Mouse (Mus musculus) lung, postnatal 0 days (tissue): Measurements from ENCODE around the gene Sash3. TPM values are rescaled to one million over a fixed set of nuclear protein-coding genes. Genes with fewer than 3 reads are reported as not detected.

ENCODE experiments used
- ATAC-seq: fragments of 200-750 bp; cut with Nextera tagmentation; 2 replicates; pipeline ENCODE4 v1.8.0; 2017; ENCODE audit warnings: moderate library complexity
- DNase-seq: peaks from one replicate; pipeline ENCODE4 v3.0.0-alpha.2; 2016; ENCODE audit warnings: low spot score
- H3K27ac ChIP-seq: fragments of 300-500 bp; sonication (generic); 2 replicates; pipeline ENCODE4 v1.5.1; 2014; ENCODE audit warnings: antibody characterized with exemption, mild to moderate bottlenecking, low read length, mixed read lengths
- H3K27me3 ChIP-seq: fragments of 300-500 bp; sonication (generic); replicated peaks from 2 replicates; pipeline ENCODE4 v1.6.1; 2014; ENCODE audit warnings: low read length, mixed read lengths; ENCODE audit not compliant: insufficient read depth
- H3K36me3 ChIP-seq: fragments of 300-500 bp; sonication (generic); 2 replicates; pipeline ENCODE4 v1.6.1; 2014; ENCODE audit warnings: low read length, mixed read lengths; ENCODE audit not compliant: insufficient read depth
- H3K4me1 ChIP-seq: fragments of 300-500 bp; sonication (generic); 2 replicates; pipeline ENCODE4 v1.6.1; 2014; ENCODE audit warnings: antibody characterized with exemption, low read depth, low read length, mixed read lengths; ENCODE audit not compliant: insufficient read depth
- H3K4me2 ChIP-seq: fragments of 300-500 bp; sonication (generic); replicated peaks from 2 replicates; pipeline ENCODE4 v1.6.1; 2014; ENCODE audit warnings: low read depth, mild to moderate bottlenecking, low read length, moderate library complexity, mixed read lengths
- H3K4me3 ChIP-seq: fragments of 300-500 bp; sonication (generic); 2 replicates; pipeline ENCODE4 v1.5.1; 2014; ENCODE audit warnings: low read depth, low read length
- H3K9ac ChIP-seq: fragments of 300-500 bp; sonication (generic); replicated peaks from 2 replicates; pipeline ENCODE4 v1.6.1; 2014; ENCODE audit warnings: low read depth, mild to moderate bottlenecking
- H3K9me3 ChIP-seq: fragments of 300-500 bp; sonication (generic); 2 replicates; pipeline ENCODE4 v1.6.1; 2016; ENCODE audit warnings: low read length, mixed read lengths
- CTCF ChIP-seq: IDR thresholded peaks from 2 replicates; pipeline ENCODE4 v1.5.1; 2016; ENCODE audit warnings: antibody characterized with exemption, mild to moderate bottlenecking
- EP300 ChIP-seq: IDR thresholded peaks from 2 replicates; pipeline ENCODE4 v1.6.1; 2016; ENCODE audit warnings: antibody characterized with exemption, mild to moderate bottlenecking, control low read depth
- WGBS: fragments of 180-500 bp; shearing (Covaris S2); extraction: QIAGEN DNeasy Blood & Tissue Kit; methylation state at CpG from one replicate; pipeline ENCODE4 v1.1.7; 2014; 5-methylcytosine and 5-hydroxymethylcytosine counted together
- polyA plus RNA-seq: library from polyadenylated mRNA; unstranded; fragments of >200 nt; fragmentation: Nextera tagmentation; extraction: Ambion mirVana; gene quantifications from 2 replicates; pipeline ENCODE4 v1.2.1, GENCODE M21; 2015

Sash3 gene
- polyA plus RNA-seq, 1 experiment from 2014 or later = 4.8 TPM

- H3K4me1 ChIP-seq = no peaks in the 10 kb centered on the region
Observed at GRCm38 (mm10) chrX:48197856-48198255, 51.6 kb downstream of the Sash3 start.

DNA sequence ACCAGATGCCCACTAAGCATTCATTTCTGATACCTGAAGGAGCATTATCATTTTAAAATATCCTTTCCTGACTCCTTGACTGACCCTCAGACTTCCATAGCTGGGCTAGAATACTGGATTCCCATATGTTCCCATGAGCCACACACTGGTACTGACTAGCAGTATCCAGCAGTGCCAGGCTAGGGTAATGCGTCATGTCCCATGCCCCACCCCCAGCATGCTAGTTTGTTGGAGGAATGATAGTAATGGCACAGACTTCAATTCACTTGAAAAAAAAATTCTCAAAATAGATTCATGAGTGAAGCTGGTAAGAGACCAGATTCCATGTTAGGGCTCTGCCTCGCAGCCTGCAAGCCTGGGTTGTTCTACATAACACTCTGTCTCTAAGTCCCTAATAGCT lies 52.8 kb downstream of the Sash3 start:
- Histone ChIP-seq H3K4me3 (no peak overlapping the region), H3K27ac (no peak overlapping the region), H3K27me3 (no peaks in the 10 kb centered on the region), H3K9me3 (no peaks in the 10 kb centered on the region), H3K4me1 (no peaks in the 10 kb centered on the region), H3K4me2 (no peak overlapping the region), H3K36me3 (no peaks in the 10 kb centered on the region), H3K9ac (no peak overlapping the region)
- 88% methylated on average over 2 of the region's 2 CpGs for WGBS
- DNase-seq = no peak
- no peak for ATAC-seq
- no peak for TF ChIP-seq CTCF
- TF ChIP-seq EP300 = no peak

More at GRCm38 (mm10) chrX:48197856-48198255, 51.6 kb downstream of the Sash3 start:
- no peak overlapping the region for H3K27ac ChIP-seq
- no peak for TF ChIP-seq EP300
- TF ChIP-seq CTCF = no peak
- WGBS = 85% methylated on average over 3 of the region's 3 CpGs
- no peaks in the 10 kb centered on the region for H3K27me3 ChIP-seq
- DNase-seq = no peak
- H3K9me3 ChIP-seq = no peaks in the 10 kb centered on the region
- H3K36me3 ChIP-seq = no peaks in the 10 kb centered on the region
- ATAC-seq = no peak
- no peak overlapping the region for H3K4me3 ChIP-seq
- H3K9ac ChIP-seq = no peak overlapping the region
- H3K4me2 ChIP-seq = no peak overlapping the region

DNA sequence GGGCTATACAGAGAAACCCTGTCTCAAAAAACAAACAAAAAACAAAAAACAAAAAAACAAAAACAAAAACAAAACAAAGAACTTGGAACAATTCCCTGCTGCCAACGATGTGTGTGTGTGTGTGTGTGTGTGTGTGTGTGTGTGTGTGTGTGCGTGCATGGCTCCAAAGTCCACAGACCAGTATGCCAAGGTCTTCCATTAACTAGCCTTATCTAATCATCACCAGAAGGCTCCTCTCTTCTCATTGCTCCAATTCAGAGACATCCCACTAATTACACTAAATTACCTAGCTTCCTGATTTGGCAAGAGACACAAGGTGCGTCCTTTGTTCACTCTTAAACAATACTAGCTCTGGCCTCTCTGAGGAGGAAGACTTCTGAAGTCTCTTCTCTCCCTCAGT lies 54.5 kb downstream of the Sash3 start:
- TF ChIP-seq EP300 (no peak), CTCF (no peak)
- Histone ChIP-seq H3K9me3 (no peaks in the 10 kb centered on the region), H3K4me2 (no peak overlapping the region), H3K9ac (no peak overlapping the region), H3K4me3 (no peak overlapping the region), H3K27ac (no peak overlapping the region), H3K36me3 (no peaks in the 10 kb centered on the region), H3K27me3 (no peaks in the 10 kb centered on the region), H3K4me1 (no peaks in the 10 kb centered on the region)
- WGBS = 94% methylated on average over 3 of the region's 3 CpGs
- DNase-seq (no peak), ATAC-seq (no peak)

DNA sequence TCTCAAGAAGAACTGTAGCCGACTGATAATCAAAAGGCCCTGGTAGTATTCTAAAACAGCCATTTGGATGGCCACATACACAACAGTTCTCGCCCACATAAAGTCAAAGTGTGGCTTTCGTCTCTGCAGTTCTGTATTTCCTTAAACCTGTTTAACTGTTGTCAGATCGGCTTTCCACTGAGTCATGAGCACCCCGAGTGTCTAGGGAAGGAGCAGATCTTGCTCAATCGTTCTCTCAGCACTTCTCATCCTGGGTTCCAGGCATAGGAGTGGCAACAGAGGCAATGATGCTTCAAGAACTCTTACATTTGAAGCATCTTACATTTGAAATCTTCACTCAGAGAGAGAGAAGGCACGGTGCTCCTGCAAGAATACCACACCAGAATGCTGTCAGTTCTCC lies 55.7 kb downstream of the Sash3 start:
- 67% methylated on average over 7 of the region's 7 CpGs for WGBS

DNA sequence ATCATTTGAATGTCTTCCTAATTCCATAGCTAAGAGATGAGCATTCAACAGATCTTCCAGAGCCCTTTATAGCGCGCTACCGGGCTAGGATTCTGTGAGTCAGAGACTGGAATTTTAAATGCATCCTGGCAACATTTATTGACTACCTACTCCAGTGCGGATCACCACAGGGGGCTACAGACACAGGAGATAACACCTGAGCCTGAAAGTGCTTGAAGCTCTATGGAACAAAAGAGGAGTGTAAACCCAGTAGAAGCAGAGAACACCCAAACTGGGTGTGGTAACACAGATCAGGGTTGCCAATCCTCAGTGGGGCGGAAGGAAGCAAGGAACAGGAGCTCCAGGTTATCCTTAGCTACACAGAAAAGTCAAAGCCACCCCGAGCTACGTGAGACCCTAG lies 56.2 kb downstream of the Sash3 start:
- WGBS = 91% methylated on average over 7 of the region's 7 CpGs
- no peaks in the 10 kb centered on the region for H3K4me1 ChIP-seq

More for the DNA sequence above, 55.7 kb downstream of the Sash3 start:
- no peaks in the 10 kb centered on the region for H3K9me3 ChIP-seq
- H3K9ac ChIP-seq = no peak overlapping the region
- H3K27me3 ChIP-seq = no peaks in the 10 kb centered on the region
- no peak overlapping the region for H3K27ac ChIP-seq
- ATAC-seq (no peak), DNase-seq (peak; percentile 19)
- H3K36me3 ChIP-seq = no peaks in the 10 kb centered on the region
- H3K4me2 ChIP-seq = no peak overlapping the region
- no peak for TF ChIP-seq CTCF
- no peak for TF ChIP-seq EP300
- no peak overlapping the region for H3K4me3 ChIP-seq
- H3K4me1 ChIP-seq = no peaks in the 10 kb centered on the region

GRCm38 (mm10) chrX:48202995-48203394 lies 56.8 kb downstream of the Sash3 start:
- 69% methylated on average over 4 of the region's 4 CpGs for WGBS
- TF ChIP-seq EP300 (no peak), CTCF (no peak)
- no peaks in the 10 kb centered on the region for H3K4me1 ChIP-seq
- no peak overlapping the region for H3K4me2 ChIP-seq
- H3K36me3 ChIP-seq = no peaks in the 10 kb centered on the region
- H3K9me3 ChIP-seq = no peaks in the 10 kb centered on the region
- no peak overlapping the region for H3K4me3 ChIP-seq
- no peak for DNase-seq
- no peaks in the 10 kb centered on the region for H3K27me3 ChIP-seq
- no peak for ATAC-seq
- H3K9ac ChIP-seq = no peak overlapping the region
- H3K27ac ChIP-seq = no peak overlapping the region

More for the DNA sequence above, 56.2 kb downstream of the Sash3 start:
- no peak overlapping the region for H3K4me3 ChIP-seq
- no peak overlapping the region for H3K4me2 ChIP-seq
- H3K9me3 ChIP-seq = no peaks in the 10 kb centered on the region
- ATAC-seq (no peak), DNase-seq (no peak)
- no peaks in the 10 kb centered on the region for H3K36me3 ChIP-seq
- H3K27me3 ChIP-seq = no peaks in the 10 kb centered on the region
- TF ChIP-seq EP300 = no peak
- no peak for TF ChIP-seq CTCF
- H3K9ac ChIP-seq = no peak overlapping the region
- no peak overlapping the region for H3K27ac ChIP-seq

DNA sequence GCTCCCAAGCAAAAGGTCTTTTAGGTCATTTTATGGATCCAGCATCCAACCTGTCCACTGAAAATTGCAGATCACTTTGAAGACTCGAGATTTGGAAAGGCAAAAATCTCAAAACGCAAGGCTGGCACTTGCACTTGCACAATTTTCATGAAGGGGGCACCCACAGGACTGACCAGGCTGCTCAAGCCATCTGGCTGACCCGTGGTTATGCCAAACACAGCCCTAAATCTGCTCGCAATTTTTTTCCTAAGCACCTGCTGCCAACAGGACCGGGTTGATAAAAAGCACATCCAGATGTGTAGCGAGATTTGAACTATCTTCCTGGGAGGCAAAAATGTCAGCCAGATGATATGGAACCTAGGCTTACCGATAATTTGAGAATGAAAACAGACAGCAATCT lies 57.5 kb downstream of the Sash3 start:
- TF ChIP-seq EP300 (no peak), CTCF (no peak)

More for the DNA sequence above, 57.5 kb downstream of the Sash3 start:
- no peaks in the 10 kb centered on the region for H3K27me3 ChIP-seq
- DNase-seq (no peak), ATAC-seq (no peak)
- no peaks in the 10 kb centered on the region for H3K36me3 ChIP-seq
- no peak overlapping the region for H3K4me2 ChIP-seq
- H3K4me1 ChIP-seq = no peaks in the 10 kb centered on the region
- H3K9me3 ChIP-seq = no peaks in the 10 kb centered on the region
- no peak overlapping the region for H3K27ac ChIP-seq
- no peak overlapping the region for H3K4me3 ChIP-seq
- no peak overlapping the region for H3K9ac ChIP-seq
- 78% methylated on average over 7 of the region's 7 CpGs for WGBS
